Mouse (Mus musculus) ES-E14 (cell line): Measurements from ENCODE around the gene Col7a1.

ENCODE experiments used
- HCFC1 ChIP-seq: IDR thresholded peaks from 2 replicates; pipeline ENCODE4 v1.6.1; 2012; ENCODE audit warnings: low read length, inconsistent platforms, borderline replicate concordance; ENCODE audit not compliant: insufficient read depth
- MAFK ChIP-seq: IDR thresholded peaks from 2 replicates; pipeline ENCODE4 v1.6.1; 2014; ENCODE audit warnings: mild to moderate bottlenecking, low read depth, low read length, inconsistent platforms; ENCODE audit not compliant: insufficient read depth

- TF ChIP-seq MAFK (no peak), HCFC1 (no peak)
Observed at GRCm38 (mm10) chr9:108912308-108912707, 41.1 kb upstream of the Col7a1 start.
